Mouse (Mus musculus) midbrain, embryonic 11.5 days (tissue): ENCODE data around the gene Sprr2b. TPM values are rescaled to one million over a fixed set of nuclear protein-coding genes. Genes with fewer than 3 reads are reported as not detected.

Experiments used
- ATAC-seq: fragments of 200-750 bp; cut with Nextera tagmentation; 2 replicates; pipeline ENCODE4 v1.8.0; 2017; ENCODE audit warnings: moderate TSS enrichment, moderate library complexity; ENCODE audit not compliant: low FRiP score
- DNase-seq: peaks from one replicate; pipeline ENCODE4 v3.0.0; 2015; ENCODE audit warnings: low spot score; ENCODE audit errors: missing footprints
- H3K27ac ChIP-seq: fragments of 300-500 bp; sonication (generic); 2 replicates; pipeline ENCODE4 v1.5.1; 2014; ENCODE audit warnings: low read depth, low read length
- H3K27me3 ChIP-seq: fragments of 300-500 bp; sonication (generic); 2 replicates; pipeline ENCODE4 v1.6.1; 2014; ENCODE audit warnings: mild to moderate bottlenecking, low read length, moderate library complexity, mixed read lengths; ENCODE audit not compliant: control insufficient read depth, insufficient read depth
- H3K36me3 ChIP-seq: fragments of 300-500 bp; sonication (generic); 2 replicates; pipeline ENCODE4 v1.6.1; 2014; ENCODE audit warnings: mild to moderate bottlenecking, low read length, moderate library complexity, mixed read lengths; ENCODE audit not compliant: control insufficient read depth, insufficient read depth
- H3K4me1 ChIP-seq: fragments of 300-500 bp; sonication (generic); 2 replicates; pipeline ENCODE4 v1.6.1; 2014; ENCODE audit warnings: low read length; ENCODE audit not compliant: control insufficient read depth, insufficient read depth
- H3K4me2 ChIP-seq: fragments of 300-500 bp; sonication (generic); 2 replicates; pipeline ENCODE4 v1.6.1; 2014; ENCODE audit warnings: mild to moderate bottlenecking, moderate library complexity
- H3K4me3 ChIP-seq: fragments of 300-500 bp; sonication (generic); 2 replicates; pipeline ENCODE4 v1.5.1; 2014; ENCODE audit warnings: low read depth, low read length
- H3K9ac ChIP-seq: fragments of 300-500 bp; sonication (generic); 2 replicates; pipeline ENCODE4 v1.6.1; 2014; ENCODE audit warnings: low read length
- H3K9me3 ChIP-seq: fragments of 300-500 bp; sonication (generic); 2 replicates; pipeline ENCODE4 v1.6.1; 2016; ENCODE audit warnings: low read length; ENCODE audit not compliant: control insufficient read depth
- WGBS: fragments of 180-500 bp; shearing (Covaris S2); extraction: QIAGEN DNeasy Blood & Tissue Kit; methylation state at CpG from one replicate; pipeline ENCODE4 v1.1.7; 2014; 5-methylcytosine and 5-hydroxymethylcytosine counted together
- polyA plus RNA-seq: library from polyadenylated mRNA; unstranded; fragments of >200 nt; fragmentation: Nextera tagmentation; extraction: Ambion mirVana; gene quantifications from 2 replicates; pipeline ENCODE4 v1.2.1, GENCODE M21; 2014

The Sprr2b gene
- polyA plus RNA-seq, 1 experiment from 2014 or later: not detected

DNA sequence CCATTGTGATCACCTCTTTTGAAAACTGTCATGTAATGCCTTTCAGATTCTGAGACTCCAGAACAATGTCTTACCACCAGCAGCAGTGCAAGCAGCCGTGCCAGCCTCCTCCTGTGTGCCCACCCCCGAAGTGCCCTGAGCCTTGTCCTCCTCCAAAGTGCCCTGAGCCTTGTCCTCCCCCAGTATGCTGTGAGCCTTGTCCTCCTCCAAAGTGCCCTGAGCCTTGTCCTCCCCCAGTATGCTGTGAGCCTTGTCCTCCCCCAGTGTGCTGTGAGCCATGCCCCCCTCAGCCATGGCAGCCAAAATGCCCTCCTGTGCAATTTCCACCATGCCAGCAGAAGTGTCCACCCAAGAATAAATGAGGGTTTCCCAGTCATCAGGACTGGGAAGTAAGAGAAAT, 964 bp downstream of the Sprr2b start:
- 73% methylated on average over 2 of the region's 2 CpGs for WGBS
- H3K4me2 ChIP-seq: no peak overlapping the region
- ATAC-seq (no peak), DNase-seq (no peak)
- H3K9ac ChIP-seq: no peak overlapping the region
- H3K27ac ChIP-seq: no peak overlapping the region
- H3K27me3 ChIP-seq: no peaks in the 10 kb centered on the region
- no peaks in the 10 kb centered on the region for H3K9me3 ChIP-seq
- no peak overlapping the region for H3K4me3 ChIP-seq
- no peaks in the 10 kb centered on the region for H3K4me1 ChIP-seq
- no peaks in the 10 kb centered on the region for H3K36me3 ChIP-seq

DNA sequence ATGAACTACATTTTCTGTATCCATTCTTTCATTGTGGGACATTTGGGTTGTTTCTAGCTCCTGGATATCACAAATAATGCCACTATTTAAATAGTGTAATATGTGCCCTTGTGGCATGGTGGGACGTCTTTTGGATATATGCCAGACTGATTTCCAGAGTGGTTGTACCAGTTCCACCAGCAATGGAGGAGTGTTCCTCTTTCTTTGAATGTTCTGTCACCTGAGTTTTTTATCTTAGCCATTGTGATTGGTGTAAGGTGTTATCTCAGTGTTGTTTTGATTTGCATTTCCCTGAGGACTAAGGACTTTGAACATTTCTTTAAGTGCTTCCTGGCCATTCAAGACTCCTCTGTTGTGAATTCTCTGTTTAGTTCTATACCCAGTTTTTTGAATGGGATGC, 19.9 kb downstream of the Sprr2b start:
- H3K36me3 ChIP-seq: no peaks in the 10 kb centered on the region
- H3K4me2 ChIP-seq: no peak overlapping the region
- DNase-seq (no peak), ATAC-seq (no peak)
- H3K4me1 ChIP-seq: no peaks in the 10 kb centered on the region
- no peak overlapping the region for H3K27ac ChIP-seq
- H3K4me3 ChIP-seq: no peak overlapping the region
- H3K9ac ChIP-seq: no peak overlapping the region
- 79% methylated on average over 1 of the region's 1 CpGs for WGBS
- H3K9me3 ChIP-seq: no peaks in the 10 kb centered on the region
- H3K27me3 ChIP-seq: no peaks in the 10 kb centered on the region

DNA sequence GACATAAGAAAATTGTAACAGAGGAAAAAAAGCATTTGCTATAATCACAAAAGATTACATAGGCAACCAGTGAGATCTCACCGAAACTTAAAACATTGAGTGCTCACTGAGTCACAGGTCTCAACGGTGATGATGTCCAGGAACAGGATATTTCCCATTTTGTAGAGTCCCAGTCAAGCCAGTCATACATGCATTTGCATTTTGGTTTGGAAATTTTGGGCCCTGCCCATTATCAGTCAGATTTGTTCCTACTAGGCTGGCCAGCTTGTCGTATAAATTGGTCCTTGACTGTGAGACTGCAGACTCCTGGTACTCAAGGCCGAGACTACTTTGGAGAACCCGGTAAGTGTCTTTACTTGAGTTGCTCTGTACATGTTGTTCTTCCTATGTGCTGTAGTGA, 22.4 kb downstream of the Sprr2b start, which contains the start of gene Sprr2d:
Gene Sprr2d (plus strand): TSS at position 301 of the 400 bp plus-strand sequence.
- Histone ChIP-seq H3K9me3 (no peaks in the 10 kb centered on the region), H3K36me3 (no peaks in the 10 kb centered on the region), H3K4me1 (no peaks in the 10 kb centered on the region), H3K9ac (no peak within 1 kb of the TSS), H3K4me3 (no peak within 1 kb of the TSS), H3K4me2 (no peak within 1 kb of the TSS), H3K27me3 (no peaks in the 10 kb centered on the region), H3K27ac (no peak within 1 kb of the TSS)
- ATAC-seq (no peak), DNase-seq (no peak)
- WGBS: 95% methylated on average over 5 of the region's 5 CpGs

DNA sequence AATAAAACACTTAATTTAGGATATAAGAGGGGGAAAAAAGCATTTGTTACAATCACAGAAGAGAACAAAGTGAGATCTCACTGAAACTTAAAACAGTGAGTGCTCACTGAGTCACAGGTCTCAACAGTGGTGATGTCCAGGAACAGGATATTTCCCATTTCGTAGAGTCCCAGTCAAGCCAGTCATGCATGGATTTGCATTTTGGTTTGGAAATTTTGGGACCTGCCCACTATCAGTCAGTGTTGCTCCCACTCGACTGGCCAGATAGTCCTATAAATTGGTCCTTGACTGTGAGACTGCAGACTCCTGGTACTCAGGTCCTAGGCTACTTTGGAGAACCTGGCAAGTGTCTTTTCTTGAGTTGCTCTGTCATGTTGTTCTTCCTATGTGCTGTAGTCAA, 35.4 kb downstream of the Sprr2b start, which contains the start of gene Sprr2e:
Gene Sprr2e (plus strand): TSS at position 301 of the 400 bp plus-strand sequence.
- Histone ChIP-seq H3K4me3 (no peak within 1 kb of the TSS), H3K36me3 (no peaks in the 10 kb centered on the region), H3K4me2 (no peak within 1 kb of the TSS), H3K27ac (no peak within 1 kb of the TSS), H3K9me3 (no peaks in the 10 kb centered on the region), H3K27me3 (no peaks in the 10 kb centered on the region), H3K9ac (no peak within 1 kb of the TSS), H3K4me1 (no peaks in the 10 kb centered on the region)
- WGBS: 80% methylated on average over 2 of the region's 2 CpGs
- ATAC-seq: no peak
- no peak for DNase-seq

DNA sequence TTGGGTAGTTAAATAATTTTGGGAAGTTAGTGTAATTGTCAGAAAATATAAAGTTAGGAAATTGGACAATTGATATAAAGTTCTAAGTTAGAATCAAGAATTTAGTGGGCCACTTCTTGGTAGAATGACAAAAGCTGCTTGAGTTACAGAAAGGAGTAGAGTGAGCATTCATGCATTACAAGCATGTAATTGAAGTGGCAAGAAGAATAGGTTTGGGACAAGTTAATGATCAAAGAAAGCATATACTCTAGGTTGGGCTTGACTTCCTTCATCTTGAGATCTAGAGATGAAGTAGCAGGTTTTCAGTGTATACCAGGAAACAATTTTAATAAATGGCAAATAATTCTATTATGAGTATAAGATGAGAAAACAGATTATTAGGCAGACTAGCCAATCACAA, 45.2 kb downstream of the Sprr2b start:
- Histone ChIP-seq H3K4me2 (no peak overlapping the region), H3K36me3 (no peaks in the 10 kb centered on the region), H3K27ac (no peak overlapping the region), H3K4me1 (no peaks in the 10 kb centered on the region), H3K9ac (no peak overlapping the region), H3K4me3 (no peak overlapping the region), H3K9me3 (no peaks in the 10 kb centered on the region), H3K27me3 (no peaks in the 10 kb centered on the region)
- ATAC-seq: no peak
- DNase-seq: no peak

DNA sequence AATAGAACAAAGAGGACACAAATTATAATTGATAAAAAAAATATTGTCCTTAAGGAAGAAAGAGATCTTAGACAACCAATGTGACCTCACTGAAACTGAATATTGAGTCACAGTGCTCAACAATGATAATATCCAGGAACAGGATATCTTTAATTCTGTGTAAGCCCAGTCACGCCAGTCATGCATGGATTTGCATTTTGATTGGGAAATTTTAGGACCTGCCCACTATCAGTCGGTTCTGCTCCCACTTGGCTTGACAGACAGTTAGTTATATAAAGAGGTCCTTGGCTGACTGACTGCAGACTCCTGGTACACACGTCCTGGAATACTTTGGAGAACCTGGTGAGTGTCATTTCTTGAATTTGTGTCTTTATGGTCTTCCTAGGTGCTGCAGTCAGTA, 48.5 kb downstream of the Sprr2b start, which contains the start of gene Sprr2f:
Gene Sprr2f (plus strand): TSS at position 301 of the 400 bp plus-strand sequence.
- Histone ChIP-seq H3K4me2 (no peak within 1 kb of the TSS), H3K4me1 (no peaks in the 10 kb centered on the region), H3K9me3 (no peaks in the 10 kb centered on the region), H3K27ac (no peak within 1 kb of the TSS), H3K36me3 (no peaks in the 10 kb centered on the region), H3K4me3 (no peak within 1 kb of the TSS), H3K27me3 (no peaks in the 10 kb centered on the region), H3K9ac (no peak within 1 kb of the TSS)
- 62% methylated on average over 3 of the region's 3 CpGs for WGBS
- DNase-seq: no peak
- ATAC-seq: no peak

Other genes with a start within 250 kb of the Sprr2b start
- 0.70 and 0.76 TPM in 2 replicates for gene Lor, start 233.5 kb upstream of the Sprr2b start, polyA plus RNA-seq
- not detected in 2 replicates for gene Prr9, start 192.7 kb upstream of the Sprr2b start, polyA plus RNA-seq
- gene Lelp1, start 173.9 kb upstream of the Sprr2b start, polyA plus RNA-seq: not detected in 2 replicates
- not detected in 2 replicates for gene Sprr2a1, start 100.8 kb upstream of the Sprr2b start, polyA plus RNA-seq
- gene Sprr2a2, start 100.7 kb upstream of the Sprr2b start, polyA plus RNA-seq: not detected in 2 replicates
- gene Sprr2a3, start 31.2 kb upstream of the Sprr2b start, polyA plus RNA-seq: not detected in 2 replicates
- not detected in 2 replicates for gene Sprr2d, start 22.5 kb downstream of the Sprr2b start, polyA plus RNA-seq
- not detected in 2 replicates for gene Sprr2e, start 35.5 kb downstream of the Sprr2b start, polyA plus RNA-seq
- not detected in 2 replicates for gene Sprr2f, start 48.6 kb downstream of the Sprr2b start, polyA plus RNA-seq
- not detected in 2 replicates for gene Sprr2h, start 69.1 kb downstream of the Sprr2b start, polyA plus RNA-seq
- gene Sprr2i, start 91.4 kb downstream of the Sprr2b start, polyA plus RNA-seq: not detected in 2 replicates
- gene Sprr2j-ps, start 101.5 kb downstream of the Sprr2b start, polyA plus RNA-seq: not detected in 2 replicates
- gene Gm9774, start 112.8 kb downstream of the Sprr2b start, polyA plus RNA-seq: 6.5 and 6.8 TPM in 2 replicates
- gene Sprr2k, start 116.0 kb downstream of the Sprr2b start, polyA plus RNA-seq: not detected in 2 replicates
- not detected in 2 replicates for gene Sprr1b, start 122.2 kb downstream of the Sprr2b start, polyA plus RNA-seq
- gene Sprr3, start 142.1 kb downstream of the Sprr2b start, polyA plus RNA-seq: not detected in 2 replicates
- gene Sprr1a, start 169.3 kb downstream of the Sprr2b start, polyA plus RNA-seq: not detected in 2 replicates
- not detected in 2 replicates for gene Sprr4, start 183.9 kb downstream of the Sprr2b start, polyA plus RNA-seq
- not detected in 2 replicates for gene 2310046K23Rik, start 217.9 kb downstream of the Sprr2b start, polyA plus RNA-seq